Mouse (Mus musculus): Measurements from ENCODE around the gene Akap2. TPM values are rescaled to one million over a fixed set of nuclear protein-coding genes. Genes with fewer than 3 reads are reported as not detected.
A peak's percentile ranks its signal among the peaks of the same experiment; 100 is the strongest.

Gene Akap2
- polyA plus RNA-seq, 1 experiment from 2014 or later = 11.4 TPM

- DNase-seq (ENCODE audit: low spot score) = no peak
- Histone ChIP-seq H3K4me1 (replicated peaks; ENCODE audit: control insufficient read depth, insufficient read depth) (no peaks in the 10 kb centered on the region; the same call in 1 of the 2 replicates), H3K27ac (replicated peaks) (no peak overlapping the region), H3K27me3 (ENCODE audit: control insufficient read depth, insufficient read depth, low read length) (no peaks in the 10 kb centered on the region), H3K9me3 (ENCODE audit: control insufficient read depth, low read length) (no peaks in the 10 kb centered on the region), H3K9ac (ENCODE audit: low read length) (peak overlapping the region; percentile 19; the same call in 1 of the 2 replicates), H3K4me2 (replicated peaks; ENCODE audit: low read depth) (peak overlapping the region; percentile 62), H3K36me3 (ENCODE audit: control insufficient read depth, insufficient read depth, low read length) (no peaks in the 10 kb centered on the region), H3K4me3 (ENCODE audit: low read depth, low read length) (peak overlapping the region; percentile 34)
- WGBS = 23% methylated on average over 33 of the region's 33 CpGs
- no peak for TF ChIP-seq CTCF (IDR thresholded peaks at IDR 0.05; ENCODE audit: low read depth)
- no peak for TF ChIP-seq EP300 (optimal IDR thresholded peaks at IDR 0.05)
- ATAC-seq (ENCODE audit: low FRiP score, low TSS enrichment) = no peak
Measured at GRCm38 (mm10) chr4:57782549-57783390, 65.3 kb downstream of the Akap2 start.

GRCm38 (mm10) chr4:57783391-57783770, 65.9 kb downstream of the Akap2 start:
- peak overlapping the region; percentile 34; the same call in 1 of the 2 replicates for H3K4me3 ChIP-seq (ENCODE audit: low read depth, low read length)
- H3K4me2 ChIP-seq (replicated peaks; ENCODE audit: low read depth) = no peak overlapping the region; the same call in 1 of the 2 replicates
- no peak overlapping the region for H3K27ac ChIP-seq (replicated peaks)
- H3K9ac ChIP-seq (ENCODE audit: low read length) = no peak overlapping the region
- ATAC-seq (ENCODE audit: low FRiP score, low TSS enrichment) = no peak
- no peak for DNase-seq (ENCODE audit: low spot score)
- no peaks in the 10 kb centered on the region for H3K9me3 ChIP-seq (ENCODE audit: control insufficient read depth, low read length)
- TF ChIP-seq EP300 (optimal IDR thresholded peaks at IDR 0.05) = no peak
- no peak for TF ChIP-seq CTCF (IDR thresholded peaks at IDR 0.05; ENCODE audit: low read depth)
- H3K36me3 ChIP-seq (ENCODE audit: control insufficient read depth, insufficient read depth, low read length) = no peaks in the 10 kb centered on the region
- WGBS = 36% methylated on average over 9 of the region's 9 CpGs
- H3K27me3 ChIP-seq (ENCODE audit: control insufficient read depth, insufficient read depth, low read length) = no peaks in the 10 kb centered on the region
- no peaks in the 10 kb centered on the region; the same call in 1 of the 2 replicates for H3K4me1 ChIP-seq (replicated peaks; ENCODE audit: control insufficient read depth, insufficient read depth)

GRCm38 (mm10) chr4:57783853-57784600, 66.6 kb downstream of the Akap2 start:
- peak; percentile 24; the same call in 1 of the 2 replicates for ATAC-seq (ENCODE audit: low FRiP score, low TSS enrichment)
- H3K9me3 ChIP-seq (ENCODE audit: control insufficient read depth, low read length) = no peaks in the 10 kb centered on the region
- no peak overlapping the region for H3K4me2 ChIP-seq (replicated peaks; ENCODE audit: low read depth)
- H3K9ac ChIP-seq (ENCODE audit: low read length) = no peak overlapping the region
- DNase-seq (ENCODE audit: low spot score) = no peak
- no peaks in the 10 kb centered on the region for H3K27me3 ChIP-seq (ENCODE audit: control insufficient read depth, insufficient read depth, low read length)
- no peak overlapping the region for H3K27ac ChIP-seq (replicated peaks)
- H3K36me3 ChIP-seq (ENCODE audit: control insufficient read depth, insufficient read depth, low read length) = no peaks in the 10 kb centered on the region
- no peaks in the 10 kb centered on the region; the same call in 1 of the 2 replicates for H3K4me1 ChIP-seq (replicated peaks; ENCODE audit: control insufficient read depth, insufficient read depth)
- no peak overlapping the region for H3K4me3 ChIP-seq (ENCODE audit: low read depth, low read length)
- no peak for TF ChIP-seq EP300 (optimal IDR thresholded peaks at IDR 0.05)
- no peak for TF ChIP-seq CTCF (IDR thresholded peaks at IDR 0.05; ENCODE audit: low read depth)
- WGBS = 64% methylated on average over 11 of the region's 11 CpGs

GRCm38 (mm10) chr4:57788709-57789108, 71.3 kb downstream of the Akap2 start:
- Histone ChIP-seq H3K27me3 (ENCODE audit: control insufficient read depth, insufficient read depth, low read length) (no peaks in the 10 kb centered on the region), H3K36me3 (ENCODE audit: control insufficient read depth, insufficient read depth, low read length) (no peaks in the 10 kb centered on the region), H3K27ac (replicated peaks) (no peak overlapping the region), H3K4me3 (ENCODE audit: low read depth, low read length) (no peak overlapping the region), H3K4me1 (replicated peaks; ENCODE audit: control insufficient read depth, insufficient read depth) (no peaks in the 10 kb centered on the region; the same call in 1 of the 2 replicates), H3K9ac (ENCODE audit: low read length) (no peak overlapping the region), H3K4me2 (replicated peaks; ENCODE audit: low read depth) (no peak overlapping the region), H3K9me3 (ENCODE audit: control insufficient read depth, low read length) (no peaks in the 10 kb centered on the region)
- TF ChIP-seq EP300 (optimal IDR thresholded peaks at IDR 0.05) (no peak), CTCF (IDR thresholded peaks at IDR 0.05; ENCODE audit: low read depth) (peak; percentile 68)
- ATAC-seq (ENCODE audit: low FRiP score, low TSS enrichment) (no peak), DNase-seq (ENCODE audit: low spot score) (peak; percentile 53)
- WGBS = 57% methylated on average over 5 of the region's 5 CpGs

GRCm38 (mm10) chr4:57789118-57789517, 71.7 kb downstream of the Akap2 start:
- Histone ChIP-seq H3K27ac (replicated peaks) (no peak overlapping the region), H3K9me3 (ENCODE audit: control insufficient read depth, low read length) (no peaks in the 10 kb centered on the region), H3K36me3 (ENCODE audit: control insufficient read depth, insufficient read depth, low read length) (no peaks in the 10 kb centered on the region), H3K4me1 (replicated peaks; ENCODE audit: control insufficient read depth, insufficient read depth) (no peaks in the 10 kb centered on the region; the same call in 1 of the 2 replicates), H3K27me3 (ENCODE audit: control insufficient read depth, insufficient read depth, low read length) (no peaks in the 10 kb centered on the region), H3K4me3 (ENCODE audit: low read depth, low read length) (no peak overlapping the region), H3K4me2 (replicated peaks; ENCODE audit: low read depth) (no peak overlapping the region), H3K9ac (ENCODE audit: low read length) (no peak overlapping the region)
- no peak for ATAC-seq (ENCODE audit: low FRiP score, low TSS enrichment)
- DNase-seq (ENCODE audit: low spot score) = no peak
- no peak for TF ChIP-seq CTCF (IDR thresholded peaks at IDR 0.05; ENCODE audit: low read depth)
- TF ChIP-seq EP300 (optimal IDR thresholded peaks at IDR 0.05) = no peak

Measured in stomach, postnatal 0 days (tissue).